Mouse (Mus musculus): Measurements from ENCODE around the gene Sh3bp4.

- TF ChIP-seq CTCF (IDR thresholded peaks at IDR 0.05; ENCODE audit: insufficient read depth, low read length) (no peak), POLR2A (IDR thresholded peaks at IDR 0.05; ENCODE audit: borderline replicate concordance, extremely low read depth, low read depth, low read length) (no peak)
Observed at GRCm38 (mm10) chr1:89118076-89118475, 47.9 kb downstream of the Sh3bp4 start.
